Mouse (Mus musculus) thymus, adult 2 months (tissue): ENCODE results near the gene Vps33a.

Experiments used
- CTCF ChIP-seq: fragments of 200-500 bp; IDR thresholded peaks from 2 replicates; pipeline ENCODE4 v1.5.1; 2012; ENCODE audit warnings: mild to moderate bottlenecking, control low read depth, low read length, moderate library complexity, borderline replicate concordance; ENCODE audit not compliant: control insufficient read depth, poor library complexity, insufficient read depth; ENCODE audit errors: extremely low read depth
- POLR2A ChIP-seq: fragments of 200-500 bp; IDR thresholded peaks from 2 replicates; pipeline ENCODE4 v1.6.1; 2012; ENCODE audit warnings: mild to moderate bottlenecking, low read length, control low read depth, moderate library complexity; ENCODE audit not compliant: control insufficient read depth, poor library complexity, insufficient read depth; ENCODE audit errors: extremely low read depth

DNA sequence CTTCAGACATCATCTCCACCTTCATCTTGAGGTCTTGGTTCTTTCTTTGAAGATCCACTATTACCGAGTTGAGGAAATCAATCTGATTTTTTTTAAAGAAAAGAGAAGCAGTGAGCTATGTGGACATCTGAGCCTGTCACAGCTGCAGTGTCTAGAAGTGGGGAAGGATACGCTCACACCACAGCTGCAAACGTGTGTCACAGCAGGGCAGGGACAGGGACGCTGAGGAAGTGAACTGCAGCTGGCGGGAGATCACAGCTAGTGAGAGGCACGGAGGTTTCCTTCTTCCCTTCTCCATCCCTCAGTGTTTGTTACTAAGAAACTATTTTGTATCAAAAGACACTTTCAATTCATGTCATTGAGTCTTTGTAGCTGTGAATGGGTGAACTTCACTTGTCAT lies 7.2 kb upstream of the Vps33a start:
- TF ChIP-seq POLR2A, result no peak
- TF ChIP-seq CTCF, result no peak
